Mouse (Mus musculus) heart, postnatal 36 days (tissue): ENCODE measurements at regions not wholly inside any gene's neighbourhood (a gene's known extent, or its start where the extent isn't known, plus 50 kb on each side); places are given as distances from the start of the nearest gene placed in this dataset.
"Not testable (repeated sequence)": the region's sequence is repeated elsewhere in the genome, so short reads cannot be mapped to it uniquely, and the experiment has no call there.

Experiments
- DNase-seq, 2 experiments: peaks; one replicate each; pipeline ENCODE4 v3.0.0; 2021 to 2022
- intact Hi-C: fragments of 180-260 bp; cut with DNase I; formaldehyde crosslinking; loops from one replicate; pipeline ENCODE4 v1.15.1; 2025

GRCm38 (mm10) chr2:17946047-17946446 lies 50.7 kb downstream of the H2al2a start:
- intact Hi-C loops: no loop called here
- no peak for DNase-seq

- no peak for DNase-seq
- intact Hi-C loops: no loop called here
These were observed 51.3 kb downstream of the H2al2a start for GRCm38 (mm10) chr2:17945369-17945915.

DNA sequence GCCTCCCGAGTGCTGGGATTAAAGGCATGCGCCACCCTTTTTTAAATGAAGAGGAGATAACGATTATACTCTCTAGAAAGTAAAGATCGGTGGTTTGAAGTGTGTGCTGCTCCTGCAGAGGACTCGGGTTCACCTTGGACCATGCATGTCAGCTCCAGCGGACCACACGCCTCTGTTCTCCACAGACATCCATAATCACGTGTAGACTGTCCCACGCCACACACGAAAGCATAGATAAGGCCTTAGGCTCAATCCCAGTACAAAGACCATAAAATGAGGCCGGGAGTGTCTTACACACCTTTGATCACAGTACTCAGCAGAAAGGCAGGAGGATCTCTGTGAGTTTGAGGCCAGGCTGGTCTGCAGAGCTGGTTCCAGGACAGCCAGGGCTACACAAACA lies 53.3 kb downstream of the H2al2a start:
- intact Hi-C loops: loop anchor here (5.0 kb wide), 1 partner anchor 264 kb away; no protein-coding TSS in a partner anchor
- no peak for DNase-seq

- intact Hi-C loops: loop anchor here (5.0 kb wide), 1 partner anchor 265 kb away; no protein-coding TSS in a partner anchor
- DNase-seq: no peak
These were observed 54.0 kb downstream of the H2al2a start for GRCm38 (mm10) chr2:17942528-17943387.

DNA sequence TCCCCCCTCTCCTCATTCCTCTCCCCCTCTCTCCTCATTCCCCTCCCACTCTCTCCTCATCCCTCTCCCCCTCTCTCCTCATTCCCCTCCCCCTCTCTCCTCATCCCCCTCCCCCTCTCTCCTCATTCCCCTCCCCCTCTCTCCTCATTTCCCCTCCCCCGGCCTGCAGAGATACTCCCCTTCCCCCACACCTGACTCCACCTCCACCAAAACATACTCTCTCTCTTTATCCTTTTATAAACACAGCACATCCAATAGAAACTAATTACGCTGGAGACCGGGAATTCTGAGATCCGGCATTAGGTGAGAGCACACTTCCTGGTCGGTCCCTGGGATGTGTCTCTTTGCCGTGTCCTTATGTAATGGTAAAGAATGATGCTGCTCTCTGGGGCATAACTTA lies 54.8 kb downstream of the H2al2a start:
- no peak for DNase-seq
- intact Hi-C loops: loop anchor here (5.0 kb wide), 1 partner anchor 265 kb away; no protein-coding TSS in a partner anchor

- intact Hi-C loops: loop anchor here (5.0 kb wide), 1 partner anchor 267 kb away; no protein-coding TSS in a partner anchor
- not testable (repeated sequence) for DNase-seq
These were observed 56.6 kb downstream of the H2al2a start for GRCm38 (mm10) chr2:17939857-17940848.

DNA sequence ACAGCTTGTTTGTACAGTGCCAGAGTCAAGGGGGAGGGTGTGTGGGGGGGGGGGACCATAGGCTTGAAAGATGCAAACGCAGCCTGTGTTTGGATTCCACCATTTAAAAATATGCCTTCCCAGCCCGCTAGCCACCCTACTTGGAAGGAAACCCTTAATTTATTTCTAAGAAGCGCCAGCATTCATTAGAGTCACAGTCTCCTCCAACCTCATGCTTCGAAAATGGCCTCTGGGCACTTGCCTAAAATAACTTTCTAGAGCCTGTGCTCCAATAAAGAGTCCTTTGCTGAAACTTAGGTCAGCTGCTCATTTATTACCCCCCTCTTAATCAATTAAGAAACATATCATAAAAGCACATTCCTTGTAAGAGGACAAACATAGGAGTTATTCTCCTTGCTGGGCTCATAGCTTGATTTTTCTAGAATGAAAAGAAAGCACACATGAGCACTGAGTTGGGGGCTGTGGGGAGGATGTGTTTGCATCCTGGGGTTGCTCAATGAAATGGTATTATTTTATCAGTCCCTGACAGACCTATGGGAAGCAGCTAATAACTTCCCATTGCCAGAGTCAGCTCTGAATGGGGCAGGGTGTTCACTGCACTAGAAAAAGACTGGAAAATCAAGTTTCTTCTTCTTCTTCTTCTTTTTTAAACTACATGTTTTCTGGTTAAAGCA lies 57.4 kb downstream of the H2al2a start:
- no peak for DNase-seq
- intact Hi-C loops: no loop called here

DNA sequence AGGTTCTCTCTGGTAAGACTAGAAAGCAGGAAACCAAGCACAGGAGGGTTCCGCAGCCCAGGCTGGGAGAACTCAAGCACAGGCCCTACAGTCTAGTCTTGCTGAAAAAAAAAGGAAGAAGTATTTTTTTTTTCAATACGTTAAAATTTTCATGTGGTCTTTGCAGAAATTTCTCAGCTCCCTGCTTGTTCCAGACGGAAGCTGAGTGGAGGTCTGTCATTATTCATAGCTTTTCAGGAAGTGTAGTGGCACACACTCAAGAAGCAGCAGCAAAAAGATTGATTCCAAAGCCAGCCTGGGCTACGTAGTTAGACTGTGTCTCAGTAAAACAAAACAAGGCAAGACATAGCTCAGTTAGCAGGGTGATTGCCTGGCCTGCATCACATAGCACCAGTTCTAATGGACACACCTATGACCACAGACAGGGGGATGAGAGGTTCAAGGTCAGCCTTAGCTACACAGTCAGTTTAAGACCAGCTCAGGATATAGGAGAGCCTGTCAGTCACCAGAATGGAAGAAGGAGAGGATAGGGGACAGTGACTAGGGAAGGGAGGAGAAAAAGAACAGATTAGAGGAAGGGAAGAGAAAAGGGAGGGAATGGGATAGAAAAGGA lies 60.1 kb downstream of the H2al2a start:
- no peak for DNase-seq
- intact Hi-C loops: no loop called here

DNA sequence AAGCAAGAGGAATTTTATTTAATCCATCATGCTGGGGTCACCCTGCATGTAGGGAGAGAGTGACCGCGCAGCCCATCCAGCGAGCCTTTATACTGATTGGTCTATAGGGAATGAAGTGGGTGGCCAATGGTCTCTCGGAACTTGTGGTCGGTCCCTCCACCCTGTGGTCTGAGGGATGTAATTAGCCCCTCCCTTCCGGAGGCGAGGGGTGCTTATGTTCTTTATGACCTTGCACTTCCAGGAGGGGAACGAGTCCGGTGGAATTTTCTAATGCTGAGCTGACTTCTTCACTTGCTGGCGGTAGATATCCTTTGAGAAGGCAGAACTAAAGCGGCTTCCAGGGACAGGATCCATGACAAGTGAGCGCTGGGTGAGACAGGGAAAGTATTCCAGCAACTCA lies 60.8 kb downstream of the H2al2a start:
- DNase-seq: no peak
- intact Hi-C loops: no loop called here

- intact Hi-C loops: no loop called here
- DNase-seq: no peak
These were observed 61.3 kb downstream of the H2al2a start for GRCm38 (mm10) chr2:17935466-17935865.

- DNase-seq: no peak
- intact Hi-C loops: no loop called here
These were observed 62.1 kb downstream of the H2al2a start for GRCm38 (mm10) chr2:17934610-17935009.

DNA sequence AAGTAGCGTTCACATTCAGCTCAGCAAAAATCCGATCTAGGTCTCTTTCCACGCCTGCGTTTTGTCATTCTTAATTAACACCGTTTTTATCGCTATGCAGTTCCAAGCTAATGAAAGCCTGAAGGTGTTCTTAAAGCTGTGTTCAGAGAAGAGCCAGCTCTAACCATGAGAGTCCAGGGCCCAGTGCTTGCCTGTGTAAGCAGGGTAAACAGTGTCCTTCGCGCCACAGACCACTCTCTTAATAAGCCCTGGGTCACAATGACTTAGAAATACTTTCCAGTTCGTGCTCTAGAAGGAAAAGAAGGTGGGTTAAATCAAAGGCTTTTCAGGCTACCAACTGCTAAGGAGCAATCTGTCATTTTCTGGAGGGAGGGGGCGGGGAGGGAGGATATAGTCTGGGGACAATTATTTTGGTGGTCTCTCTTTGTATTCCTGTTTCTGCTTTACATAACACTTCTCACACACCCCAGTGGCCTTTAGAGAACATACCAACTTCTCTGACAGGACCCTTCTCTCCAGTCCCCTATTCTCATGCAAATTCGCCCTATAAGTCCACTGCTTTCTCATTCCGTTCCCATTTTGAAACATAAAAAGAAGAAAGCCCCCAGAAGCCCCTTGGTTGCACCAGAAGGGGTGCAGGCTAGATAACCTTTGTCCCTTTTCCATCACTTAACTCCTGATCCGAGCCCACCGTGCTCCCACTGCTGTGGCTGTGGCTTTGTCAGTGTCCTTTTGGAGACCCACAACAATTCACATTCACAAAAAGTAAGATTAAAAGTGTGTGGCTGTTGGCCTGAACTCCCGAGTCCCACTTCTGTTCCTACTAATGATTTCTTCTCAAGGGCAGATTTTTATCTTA lies 63.6 kb downstream of the H2al2a start:
- no peak for DNase-seq
- intact Hi-C loops: no loop called here

DNA sequence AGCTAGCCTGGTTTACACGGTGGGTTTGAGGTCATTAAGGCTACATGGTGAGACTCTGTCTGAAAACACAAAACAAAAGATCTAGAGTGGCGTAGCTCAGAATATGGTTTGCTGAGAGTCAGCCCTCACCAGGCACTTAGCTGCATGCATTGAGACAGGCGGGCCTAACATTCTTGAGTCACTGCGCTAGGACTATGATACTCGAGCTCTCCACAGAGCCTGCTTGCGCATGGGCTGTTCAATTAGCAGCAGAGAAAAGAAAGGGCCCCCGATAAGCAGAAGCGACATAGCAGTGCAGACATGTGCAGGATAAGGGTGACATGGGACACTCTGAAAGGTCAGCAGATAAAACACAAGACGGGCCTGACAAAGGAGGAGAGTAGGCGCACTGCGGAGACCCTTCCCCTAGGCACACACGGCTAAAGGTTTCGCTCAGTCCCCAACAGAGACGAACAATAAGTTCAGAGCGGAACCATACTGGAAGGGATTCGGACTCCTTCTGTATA lies 64.3 kb downstream of the H2al2a start:
- intact Hi-C loops: no loop called here
- no peak for DNase-seq

GRCm38 (mm10) chr2:17931881-17932280 lies 64.9 kb downstream of the H2al2a start:
- DNase-seq: no peak
- intact Hi-C loops: no loop called here

GRCm38 (mm10) chr2:17918861-17919648 lies 77.7 kb downstream of the H2al2a start:
- DNase-seq: no peak
- intact Hi-C loops: no loop called here

DNA sequence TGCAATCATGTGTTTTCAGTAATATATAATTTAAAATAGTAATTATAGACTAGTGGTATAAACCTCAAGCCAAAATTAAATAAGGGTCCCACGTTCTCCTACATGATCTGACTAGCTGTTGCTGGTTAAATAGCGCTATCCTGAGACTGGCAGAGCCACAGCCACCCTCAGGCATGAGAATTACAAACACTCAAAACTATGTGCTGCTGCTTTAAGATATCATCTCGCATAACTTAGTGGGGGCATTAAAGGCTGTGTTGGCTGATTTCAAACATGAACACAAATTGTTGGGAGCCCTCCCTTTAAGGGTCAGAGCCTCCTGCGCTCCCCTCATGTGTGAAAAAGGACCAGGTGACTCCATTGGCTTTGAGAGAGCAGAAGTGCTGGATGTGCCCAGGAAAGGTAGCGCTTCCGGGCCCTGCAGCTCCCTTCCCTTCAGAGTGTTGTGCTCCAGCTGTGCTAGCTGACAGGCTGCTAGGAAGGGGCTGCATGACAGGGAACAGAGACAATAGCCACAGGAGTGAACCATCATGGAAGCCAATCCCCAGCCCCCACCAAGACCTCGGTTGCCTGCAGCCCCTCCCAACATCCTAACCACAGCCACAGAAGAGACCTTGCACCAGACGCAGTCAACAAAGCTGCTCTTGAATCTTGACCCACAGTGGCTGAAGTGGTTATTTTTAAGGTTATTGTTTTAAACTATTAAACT lies 79.4 kb downstream of the H2al2a start:
- DNase-seq: no peak
- intact Hi-C loops: no loop called here

- intact Hi-C loops: no loop called here
- DNase-seq: no peak
These were observed 94.1 kb downstream of the H2al2a start for GRCm38 (mm10) chr2:17902616-17903015.
